ENCODE assay signal across 18 mouse cellular contexts in the genomic region with DNA sequence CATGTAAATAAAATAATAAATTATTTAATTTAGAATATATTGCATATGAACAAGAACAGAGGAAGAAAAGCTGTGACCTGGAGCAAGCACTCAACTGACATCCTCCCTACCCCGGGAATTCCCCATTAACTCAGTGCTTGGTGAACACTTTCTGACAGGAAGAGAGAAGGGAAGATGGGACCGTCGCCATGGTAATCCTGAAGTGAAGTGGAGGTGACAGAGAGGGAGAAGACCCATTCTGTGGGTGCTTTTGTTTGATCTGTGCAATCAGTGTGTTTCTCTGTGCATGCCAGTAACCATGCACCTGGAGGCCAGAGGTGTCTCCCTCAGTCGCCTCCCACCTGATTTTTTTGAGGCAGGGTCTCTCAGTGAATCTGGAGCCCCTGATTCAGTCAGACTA. TPM values are rescaled to one million over a fixed set of nuclear protein-coding genes. Genes with fewer than 3 reads are reported as not detected.
DNase-seq lines count a peak whose midpoint lies in the region; ATAC-seq and TF ChIP-seq lines count a peak whose summit lies in the region.
"Had no signal": no experiment of that assay in that cellular context is flagged by ENCODE, and none has a peak within 500 bp of the region (broad histone marks: within the 10 kb centered on the region; RNA-seq: fewer than 3 reads in every experiment).

No protein-coding gene starts in this region.

- H3K4me2 ChIP-seq in intestine, embryonic 15.5 days (replicated peaks), result no peak overlapping the region
- H3K4me2 ChIP-seq in intestine, embryonic 16.5 days (ENCODE audit: low read depth, low read length), result no peak overlapping the region
- H3K4me2 ChIP-seq in embryonic facial prominence, embryonic 15.5 days (replicated peaks), result no peak overlapping the region
- H3K4me2 ChIP-seq in stomach, embryonic 16.5 days (ENCODE audit: low read depth, low read length), result no peak overlapping the region
- H3K4me2 ChIP-seq: limb, embryonic 13.5 days; midbrain, embryonic 15.5 days had no signal

- H3K79me2 ChIP-seq in heart, adult 2 months (replicated peaks; ENCODE audit: control insufficient read depth, insufficient read depth, low read length), result no peaks in the 10 kb centered on the region

- WGBS in heart, adult 2 months, result 56% methylated on average over 4 of the region's 4 CpGs
- 79% methylated on average over 4 of the region's 4 CpGs for WGBS in intestine, embryonic 15.5 days
- 84% methylated on average over 4 of the region's 4 CpGs for whole genome bisulfite sequencing in intestine, embryonic 16.5 days
- 87% methylated on average over 4 of the region's 4 CpGs for WGBS in embryonic facial prominence, embryonic 15.5 days
- 77% methylated on average over 4 of the region's 4 CpGs for WGBS in stomach, embryonic 16.5 days

- ATAC-seq in intestine, embryonic 15.5 days, result no peak
- ATAC-seq in intestine, embryonic 16.5 days, result no peak
- ATAC-seq in embryonic facial prominence, embryonic 15.5 days (ENCODE audit: insufficient number of reproducible peaks, low FRiP score, low TSS enrichment, low read depth), result no peak
- no peak for ATAC-seq in stomach, embryonic 16.5 days (ENCODE audit: insufficient read depth, low FRiP score)
- ATAC-seq: activated CD4-positive, CD25-positive, alpha-beta regulatory T cell, adult 4 months; forebrain, embryonic 16.5 days; inflammation-experienced regulatory T-cells, adult 6 months; midbrain, embryonic 15.5 days had no signal

- H3K9ac ChIP-seq in heart, adult 2 months (ENCODE audit: low read depth, low read length), result no peak overlapping the region
- H3K9ac ChIP-seq in intestine, embryonic 15.5 days, result no peak overlapping the region
- H3K9ac ChIP-seq in intestine, embryonic 16.5 days (ENCODE audit: low read depth, low read length), result no peak overlapping the region
- no peak overlapping the region for H3K9ac ChIP-seq in embryonic facial prominence, embryonic 15.5 days
- H3K9ac ChIP-seq in stomach, embryonic 16.5 days (ENCODE audit: low read length), result no peak overlapping the region
- H3K9ac ChIP-seq: limb, embryonic 13.5 days; liver, postnatal 0 days; midbrain, embryonic 15.5 days had no signal

- H3K27me3 ChIP-seq in heart, adult 2 months (ENCODE audit: control insufficient read depth, insufficient read depth, low read length), result no peaks in the 10 kb centered on the region
- H3K27me3 ChIP-seq in intestine, embryonic 15.5 days (replicated peaks), result no peaks in the 10 kb centered on the region
- no peaks in the 10 kb centered on the region for H3K27me3 ChIP-seq in intestine, embryonic 16.5 days (replicated peaks; ENCODE audit: control insufficient read depth, insufficient read depth, low read length)
- H3K27me3 ChIP-seq in embryonic facial prominence, embryonic 15.5 days, result no peaks in the 10 kb centered on the region
- H3K27me3 ChIP-seq in stomach, embryonic 16.5 days (ENCODE audit: control insufficient read depth, insufficient read depth, low read length), result no peaks in the 10 kb centered on the region
- H3K27me3 ChIP-seq: limb, embryonic 13.5 days; midbrain, embryonic 15.5 days had no signal

- no peak for DNase-seq in heart, adult 2 months
- DNase-seq in heart, postnatal 4 days, result no peak
- DNase-seq in adrenal gland, adult 18-20 months (ENCODE audit: low spot score in 2 of 2), result no peak
- no peak for DNase-seq in layer of hippocampus, postnatal 10 days (ENCODE audit: low spot score in 2 of 2)
- DNase-seq: cerebellum, postnatal 14 days; gastrocnemius, postnatal 36 days; liver, postnatal 0 days; lung, postnatal 4 days; thymus, adult 18-20 months had no signal

- H3K9me3 ChIP-seq in intestine, embryonic 15.5 days, result no peaks in the 10 kb centered on the region
- H3K9me3 ChIP-seq in intestine, embryonic 16.5 days (ENCODE audit: control insufficient read depth, low read length), result no peaks in the 10 kb centered on the region
- H3K9me3 ChIP-seq in embryonic facial prominence, embryonic 15.5 days (replicated peaks), result no peaks in the 10 kb centered on the region
- H3K9me3 ChIP-seq in stomach, embryonic 16.5 days (replicated peaks; ENCODE audit: control insufficient read depth, low read length), result no peaks in the 10 kb centered on the region
- H3K9me3 ChIP-seq: limb, embryonic 13.5 days; midbrain, embryonic 15.5 days had no signal

- H3K4me3 ChIP-seq in heart, adult 2 months, result no peak overlapping the region
- H3K4me3 ChIP-seq in intestine, embryonic 15.5 days (replicated peaks), result no peak overlapping the region
- H3K4me3 ChIP-seq in intestine, embryonic 16.5 days (ENCODE audit: low read length), result no peak overlapping the region
- H3K4me3 ChIP-seq in embryonic facial prominence, embryonic 15.5 days (replicated peaks), result no peak overlapping the region
- no peak overlapping the region for H3K4me3 ChIP-seq in stomach, embryonic 16.5 days (replicated peaks; ENCODE audit: low read length)
- H3K4me3 ChIP-seq: limb, embryonic 13.5 days; midbrain, embryonic 15.5 days had no signal

- TF ChIP-seq CTCF in heart, adult 2 months (IDR thresholded peaks at IDR 0.05), result no peak

- intact Hi-C loops in heart, adult 2 months (cut with DNase I), result no loop called here

- TF ChIP-seq POLR2A in heart, adult 2 months (IDR thresholded peaks at IDR 0.05; ENCODE audit: insufficient read depth, low read depth, low read length), result no peak

- TF ChIP-seq EP300 in heart, adult 2 months (IDR thresholded peaks at IDR 0.05; ENCODE audit: insufficient read depth, low read depth, low read length), result no peak

- H3K36me3 ChIP-seq in heart, adult 2 months (ENCODE audit: control insufficient read depth, insufficient read depth, low read length), result no peaks in the 10 kb centered on the region
- no peaks in the 10 kb centered on the region for H3K36me3 ChIP-seq in intestine, embryonic 15.5 days
- no peaks in the 10 kb centered on the region for H3K36me3 ChIP-seq in intestine, embryonic 16.5 days (ENCODE audit: control insufficient read depth, insufficient read depth, low read length)
- no peaks in the 10 kb centered on the region for H3K36me3 ChIP-seq in embryonic facial prominence, embryonic 15.5 days
- no peaks in the 10 kb centered on the region for H3K36me3 ChIP-seq in stomach, embryonic 16.5 days (ENCODE audit: control insufficient read depth, insufficient read depth, low read length)
- H3K36me3 ChIP-seq: limb, embryonic 13.5 days; midbrain, embryonic 15.5 days had no signal

- no peaks in the 10 kb centered on the region; the same call in 1 of the 2 replicates for H3K4me1 ChIP-seq in heart, adult 2 months (ENCODE audit: control insufficient read depth, insufficient read depth, low read length)
- H3K4me1 ChIP-seq in intestine, embryonic 15.5 days (replicated peaks), result peaks cover 15% of the 10 kb centered on the region; the same call in 1 of the 2 replicates
- H3K4me1 ChIP-seq in intestine, embryonic 16.5 days (ENCODE audit: control insufficient read depth, insufficient read depth, low read length), result no peaks in the 10 kb centered on the region
- H3K4me1 ChIP-seq in embryonic facial prominence, embryonic 15.5 days, result peaks cover 19% of the 10 kb centered on the region
- peaks cover 5% of the 10 kb centered on the region; the same call in 1 of the 2 replicates for H3K4me1 ChIP-seq in stomach, embryonic 16.5 days (ENCODE audit: control insufficient read depth, insufficient read depth, low read length)
- H3K4me1 ChIP-seq: midbrain, embryonic 15.5 days had no signal

- H3K27ac ChIP-seq in heart, adult 2 months, result peak overlapping the region; percentile 40
- peak overlapping the region; percentile 58 for H3K27ac ChIP-seq in intestine, embryonic 15.5 days
- H3K27ac ChIP-seq in intestine, embryonic 16.5 days (ENCODE audit: low read length), result no peak overlapping the region
- peak overlapping the region; percentile 22 for H3K27ac ChIP-seq in embryonic facial prominence, embryonic 15.5 days (replicated peaks)
- H3K27ac ChIP-seq in stomach, embryonic 16.5 days (ENCODE audit: low read length), result 0 out of 2 replicates have a peak overlapping the region, but pooled peaks have one; percentile 57
- H3K27ac ChIP-seq: midbrain, embryonic 15.5 days had no signal

RNA-seq across cellular contexts. Expression of gene Snai1, which starts 14.3 kb away (rescaled TPM):
- total RNA-seq in heart, adult 2 months (2021), result 1 to 10 TPM; 1.6 to 2.0 TPM
- 6.5 and 10.5 TPM in 2 replicates for polyA plus RNA-seq in heart, adult 2 months (2012; rRNA removed)
- 1 to 10 TPM; 4.3 to 5.0 TPM for total RNA-seq in heart, postnatal 4 days (2021)
- polyA plus RNA-seq in intestine, embryonic 15.5 days (2015; fragmentation: Nextera tagmentation; extraction: Ambion mirVana), result 14.3 and 16.1 TPM in 2 replicates
- 15.6 TPM in 2 replicates for polyA plus RNA-seq in intestine, embryonic 16.5 days (2015; fragmentation: Nextera tagmentation; extraction: Ambion mirVana)
- 82.9 and 104 TPM in 2 replicates for polyA plus RNA-seq in embryonic facial prominence, embryonic 15.5 days (2015; fragmentation: Nextera tagmentation; extraction: Ambion mirVana)
- 15.5 and 15.9 TPM in 2 replicates for polyA plus RNA-seq in stomach, embryonic 16.5 days (2015; fragmentation: Nextera tagmentation; extraction: Ambion mirVana)
- total RNA-seq in adrenal gland, adult 18-20 months (2021), result 1 to 10 TPM; 6.3 to 8.8 TPM
- 1 to 10 TPM; 1.5 to 1.7 TPM for total RNA-seq in layer of hippocampus, postnatal 10 days (2021)
- polyA plus RNA-seq: activated CD4-positive, CD25-positive, alpha-beta regulatory T cell, adult 4 months; inflammation-experienced regulatory T-cells, adult 6 months had no signal

RNA-seq across cellular contexts. Expression of gene Spata2, which starts 59.6 kb away (rescaled TPM):
- 10 to 100 TPM; 15.4 to 15.6 TPM for total RNA-seq in heart, adult 2 months (2021)
- polyA plus RNA-seq in heart, adult 2 months (2012; rRNA removed), result 15.5 and 19.7 TPM in 2 replicates
- total RNA-seq in heart, postnatal 4 days (2021), result 10 to 100 TPM; 25.1 to 27.5 TPM
- polyA plus RNA-seq in intestine, embryonic 15.5 days (2015; fragmentation: Nextera tagmentation; extraction: Ambion mirVana), result 12.7 and 13.8 TPM in 2 replicates
- polyA plus RNA-seq in intestine, embryonic 16.5 days (2015; fragmentation: Nextera tagmentation; extraction: Ambion mirVana), result 14.2 and 15.4 TPM in 2 replicates
- polyA plus RNA-seq in embryonic facial prominence, embryonic 15.5 days (2015; fragmentation: Nextera tagmentation; extraction: Ambion mirVana), result 14.5 and 16.2 TPM in 2 replicates
- polyA plus RNA-seq in stomach, embryonic 16.5 days (2015; fragmentation: Nextera tagmentation; extraction: Ambion mirVana), result 13.8 and 15.9 TPM in 2 replicates
- total RNA-seq in adrenal gland, adult 18-20 months (2021), result 10 to 100 TPM; 41.1 to 42.8 TPM
- 10 to 100 TPM; 64.6 to 65.1 TPM for total RNA-seq in layer of hippocampus, postnatal 10 days (2021)

RNA-seq across cellular contexts. Expression of gene Rnf114, which starts 59.8 kb away (rescaled TPM):
- total RNA-seq in heart, adult 2 months (2021), result 10 to 100 TPM; 60.4 to 76.7 TPM
- 96.3 and 128 TPM in 2 replicates for polyA plus RNA-seq in heart, adult 2 months (2012; rRNA removed)
- total RNA-seq in heart, postnatal 4 days (2021), result 10 to 100 TPM; 39.3 to 39.4 TPM
- 65.3 and 73.3 TPM in 2 replicates for polyA plus RNA-seq in intestine, embryonic 15.5 days (2015; fragmentation: Nextera tagmentation; extraction: Ambion mirVana)
- polyA plus RNA-seq in intestine, embryonic 16.5 days (2015; fragmentation: Nextera tagmentation; extraction: Ambion mirVana), result 75.7 and 76.5 TPM in 2 replicates
- 79.2 and 80.1 TPM in 2 replicates for polyA plus RNA-seq in embryonic facial prominence, embryonic 15.5 days (2015; fragmentation: Nextera tagmentation; extraction: Ambion mirVana)
- 68.7 and 73.3 TPM in 2 replicates for polyA plus RNA-seq in stomach, embryonic 16.5 days (2015; fragmentation: Nextera tagmentation; extraction: Ambion mirVana)
- total RNA-seq in adrenal gland, adult 18-20 months (2021), result 100 to 1,000 TPM in 1 of 2 experiments, 10 to 100 TPM in 1; 88.3 to 103 TPM
- total RNA-seq in layer of hippocampus, postnatal 10 days (2021), result 10 to 100 TPM; 31.1 to 34.1 TPM
